Mouse (Mus musculus): ENCODE measurements at regions not wholly inside any gene's neighbourhood (a gene's known extent, or its start where the extent isn't known, plus 50 kb on each side); places are given as distances from the start of the nearest gene placed in this dataset.

DNA sequence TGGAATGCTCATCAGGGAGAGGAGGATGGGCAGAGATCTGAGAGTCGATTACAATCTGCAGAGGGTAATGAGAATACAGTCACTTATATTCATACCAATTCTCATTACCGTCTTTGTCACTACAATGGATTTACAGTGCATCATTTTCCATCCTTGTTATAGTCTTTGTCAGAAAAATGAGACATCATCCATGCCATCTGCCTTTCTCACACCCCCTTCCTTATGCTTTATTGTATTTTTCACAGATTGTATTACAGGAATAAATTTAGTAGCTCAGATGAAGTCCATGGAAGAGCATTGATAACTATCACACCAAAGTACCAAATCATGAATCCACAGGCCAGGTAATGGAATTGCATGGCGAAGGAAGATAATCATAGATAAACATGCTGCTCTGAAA is 779.5 kb downstream of the Cenpc1 start:
- WGBS: 65% methylated on average over 3 of the region's 3 CpGs
- H3K27me3 ChIP-seq (ENCODE audit: insufficient read depth, low read length): no peaks in the 10 kb centered on the region
- no peaks in the 10 kb centered on the region for H3K9me3 ChIP-seq (ENCODE audit: low read length)
- no peak overlapping the region for H3K4me3 ChIP-seq (ENCODE audit: low read depth, low read length)
- no peak for TF ChIP-seq CTCF (IDR thresholded peaks at IDR 0.05; ENCODE audit: low read depth)
- H3K4me2 ChIP-seq (ENCODE audit: low read depth): no peak overlapping the region
- H3K9ac ChIP-seq: no peak overlapping the region
- ATAC-seq: no peak
- no peak overlapping the region for H3K27ac ChIP-seq (ENCODE audit: low read depth, low read length)
- no peaks in the 10 kb centered on the region for H3K36me3 ChIP-seq (ENCODE audit: insufficient read depth)
- H3K4me1 ChIP-seq (ENCODE audit: insufficient read depth): no peaks in the 10 kb centered on the region
- DNase-seq: peak; percentile 13

DNA sequence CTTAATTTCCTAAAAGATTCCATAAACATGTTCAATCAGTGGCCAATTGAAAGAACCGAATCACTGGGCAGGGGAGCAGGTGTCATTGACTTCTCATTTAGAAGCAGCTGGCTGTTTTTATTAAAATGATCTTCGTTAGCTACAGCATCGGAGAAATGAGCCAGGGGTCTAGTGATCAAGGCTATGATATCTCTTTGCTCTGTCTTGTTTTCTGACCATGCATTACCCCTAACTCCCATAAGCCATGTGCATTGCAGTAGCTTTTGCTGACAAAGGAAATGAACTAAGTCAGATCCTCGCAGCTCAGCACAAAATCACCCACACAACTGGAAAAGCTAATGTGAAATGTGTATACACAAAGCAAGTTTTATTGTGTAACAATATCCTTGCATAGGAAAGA is 816.9 kb downstream of the Cenpc1 start:
- H3K4me3 ChIP-seq (ENCODE audit: low read depth, low read length): no peak overlapping the region
- no peaks in the 10 kb centered on the region for H3K36me3 ChIP-seq (ENCODE audit: insufficient read depth)
- DNase-seq: no peak
- no peak overlapping the region for H3K9ac ChIP-seq
- no peak overlapping the region for H3K4me2 ChIP-seq (ENCODE audit: low read depth)
- WGBS: 34% methylated on average over 4 of the region's 4 CpGs
- no peaks in the 10 kb centered on the region for H3K4me1 ChIP-seq (ENCODE audit: insufficient read depth)
- H3K9me3 ChIP-seq (ENCODE audit: low read length): no peaks in the 10 kb centered on the region
- ATAC-seq: no peak
- H3K27me3 ChIP-seq (ENCODE audit: insufficient read depth, low read length): no peaks in the 10 kb centered on the region
- no peak for TF ChIP-seq CTCF (IDR thresholded peaks at IDR 0.05; ENCODE audit: low read depth)
- H3K27ac ChIP-seq (ENCODE audit: low read depth, low read length): no peak overlapping the region

DNA sequence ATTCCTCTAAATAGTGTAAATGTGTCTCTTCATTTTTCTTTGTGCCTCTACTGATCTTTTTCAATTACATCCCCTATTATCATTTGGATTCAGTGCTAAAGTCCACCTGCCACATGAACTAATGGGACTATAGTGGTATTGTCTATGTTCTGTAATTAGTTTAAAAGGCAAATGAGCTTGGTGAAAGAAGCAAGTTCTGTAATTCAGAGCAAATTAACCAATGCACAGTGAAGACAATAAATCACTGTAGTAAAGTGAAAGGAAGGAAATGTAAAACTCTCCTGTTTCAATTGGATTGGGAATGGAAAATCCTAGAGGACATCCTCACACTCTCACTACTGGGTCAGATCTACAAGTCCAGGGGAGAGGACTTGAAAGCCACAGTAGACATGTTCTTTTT is 823.2 kb upstream of the Epha5 start:
- H3K9me3 ChIP-seq (ENCODE audit: low read length): no peaks in the 10 kb centered on the region
- no peak for TF ChIP-seq CTCF (IDR thresholded peaks at IDR 0.05; ENCODE audit: low read depth)
- no peak overlapping the region for H3K4me3 ChIP-seq (ENCODE audit: low read depth, low read length)
- no peaks in the 10 kb centered on the region for H3K4me1 ChIP-seq (ENCODE audit: insufficient read depth)
- no peaks in the 10 kb centered on the region for H3K36me3 ChIP-seq (ENCODE audit: insufficient read depth)
- no peaks in the 10 kb centered on the region for H3K27me3 ChIP-seq (ENCODE audit: insufficient read depth, low read length)
- DNase-seq: peak; percentile 5
- H3K27ac ChIP-seq (ENCODE audit: low read depth, low read length): no peak overlapping the region
- H3K9ac ChIP-seq: no peak overlapping the region
- ATAC-seq: no peak
- no peak overlapping the region for H3K4me2 ChIP-seq (ENCODE audit: low read depth)

DNA sequence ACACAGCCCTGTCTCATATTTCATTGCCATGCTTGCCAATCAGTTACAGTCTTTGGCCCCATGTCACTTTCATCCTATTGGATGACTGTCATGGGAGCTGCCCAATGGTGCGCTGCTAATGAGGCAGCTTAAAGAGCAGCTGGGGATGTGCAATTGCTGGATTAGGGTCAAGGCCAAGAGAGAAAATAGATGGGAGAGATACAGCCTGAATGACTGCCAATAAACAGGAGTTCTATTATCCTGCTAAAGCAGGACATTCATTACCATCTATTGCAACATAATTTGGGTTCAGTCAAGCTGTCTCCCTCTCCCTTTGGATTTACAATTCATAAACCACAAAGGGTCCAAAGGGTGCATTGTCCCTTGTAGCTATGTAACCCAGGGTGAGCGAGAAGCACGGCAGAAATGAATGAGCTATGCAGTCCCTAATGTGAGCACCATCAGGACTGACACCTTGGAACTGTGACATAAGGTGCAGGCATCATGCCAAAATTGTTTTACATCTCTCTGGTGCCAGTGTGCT is 822.4 kb upstream of the Epha5 start:
- H3K9me3 ChIP-seq (ENCODE audit: low read length): no peaks in the 10 kb centered on the region
- H3K27me3 ChIP-seq (ENCODE audit: insufficient read depth, low read length): no peaks in the 10 kb centered on the region
- H3K27ac ChIP-seq (ENCODE audit: low read depth, low read length): no peak overlapping the region
- DNase-seq: peak; percentile 70
- no peaks in the 10 kb centered on the region for H3K4me1 ChIP-seq (ENCODE audit: insufficient read depth)
- peak; percentile 94 for ATAC-seq
- H3K9ac ChIP-seq: no peak overlapping the region
- no peak overlapping the region for H3K4me3 ChIP-seq (ENCODE audit: low read depth, low read length)
- no peaks in the 10 kb centered on the region for H3K36me3 ChIP-seq (ENCODE audit: insufficient read depth)
- 10% methylated on average over 3 of the region's 3 CpGs for WGBS
- TF ChIP-seq CTCF (IDR thresholded peaks at IDR 0.05; ENCODE audit: low read depth): no peak
- H3K4me2 ChIP-seq (ENCODE audit: low read depth): no peak overlapping the region
